Mouse (Mus musculus) CH12.LX (cell line): ENCODE measurements around the gene Wipf1.

ENCODE experiments used
- CHD2 ChIP-seq: IDR thresholded peaks from 2 replicates; pipeline ENCODE4 v1.6.1; 2011; ENCODE audit warnings: low read length, improper control_type of control experiment
- CTCF ChIP-seq, 2 experiments: IDR thresholded peaks in 1 of 2; conservative IDR thresholded peaks in 1 of 2; 2 replicates each; pipeline ENCODE4 v1.5.1; 2011 to 2012; ENCODE audit warnings: low read depth in 2 of 2, low read length in 2 of 2, improper control_type of control experiment in 1 of 2, inconsistent platforms in 1 of 2, mild to moderate bottlenecking in 1 of 2, moderate library complexity in 1 of 2
- EP300 ChIP-seq: IDR thresholded peaks from 2 replicates; pipeline ENCODE4 v1.6.1; 2011; ENCODE audit warnings: low read length, improper control_type of control experiment
- ETS1 ChIP-seq: conservative IDR thresholded peaks from 2 replicates; pipeline ENCODE4 v1.6.1; 2012; ENCODE audit warnings: low read depth, mild to moderate bottlenecking, inconsistent platforms, low read length, improper control_type of control experiment, moderate library complexity
- HCFC1 ChIP-seq: IDR thresholded peaks from 2 replicates; pipeline ENCODE4 v1.6.1; 2012; ENCODE audit warnings: low read depth, mild to moderate bottlenecking, inconsistent platforms, low read length, improper control_type of control experiment
- MAX ChIP-seq: IDR thresholded peaks from 2 replicates; pipeline ENCODE4 v1.6.1; 2011; ENCODE audit warnings: low read length, improper control_type of control experiment
- POLR2AphosphoS2 ChIP-seq: IDR thresholded peaks from 2 replicates; pipeline ENCODE4 v1.6.1; 2011; ENCODE audit warnings: low read depth, low read length, improper control_type of control experiment
- RCOR1 ChIP-seq: conservative IDR thresholded peaks from 2 replicates; pipeline ENCODE4 v1.6.1; 2012; ENCODE audit warnings: low read depth, mild to moderate bottlenecking, inconsistent platforms, low read length, improper control_type of control experiment

DNA sequence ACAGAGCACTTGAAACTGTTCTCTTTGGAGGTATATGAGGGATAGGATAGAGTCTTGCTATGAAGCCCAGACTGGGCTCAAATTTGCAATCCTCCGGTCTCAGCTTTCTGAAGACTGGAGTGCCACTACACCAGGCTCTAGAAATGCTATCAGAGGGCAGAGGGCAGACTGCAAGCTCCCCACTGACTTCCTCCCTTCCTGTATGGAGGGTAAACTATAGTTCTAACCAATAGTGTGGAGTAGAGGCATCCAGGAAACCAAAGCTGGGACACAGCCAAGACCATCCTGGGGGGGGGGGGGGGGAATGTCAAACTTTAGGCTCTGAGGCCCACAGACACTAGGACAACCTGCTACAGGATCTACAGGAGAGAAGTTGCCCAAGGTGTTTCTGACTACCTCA, 39.1 kb downstream of the Wipf1 start:
- TF ChIP-seq CTCF (conservative IDR thresholded peaks at IDR 0.05 in 1 of 2, IDR thresholded peaks at IDR 0.05 in 1 of 2; ENCODE audit: low read depth in 2 of 2, low read length in 2 of 2) (no peak), CHD2 (no peak), MAX (no peak), EP300 (no peak), HCFC1 (no peak), POLR2AphosphoS2 (no peak), ETS1 (no peak), RCOR1 (no peak)
